Mouse (Mus musculus) adrenal gland, postnatal 4 days (tissue): ENCODE results near the gene Mff. TPM values are rescaled to one million over a fixed set of nuclear protein-coding genes. Genes with fewer than 3 reads are reported as not detected.
A peak's percentile ranks its signal among the peaks of the same experiment; 100 is the strongest.

ENCODE experiments used
- DNase-seq, 2 experiments: peaks; one replicate each; pipeline ENCODE4 v3.0.0; 2021 to 2022; ENCODE audit warnings: low spot score in 2 of 2, mixed read lengths in 2 of 2
- total RNA-seq, 2 experiments: library from RNA; stranded (reverse); gene quantifications; 2 replicates each; pipeline ENCODE4 v1.2.3; 2021

The Mff gene
- total RNA-seq, 2 experiments from 2014 or later: 162 to 165 TPM

- DNase-seq: no peak
Measured at GRCm38 (mm10) chr1:82768269-82768668, 43.6 kb downstream of the Mff start, which contains the start of gene Tm4sf20. Gene Tm4sf20, minus strand, starts transcription at chr1:82768461.

- no peak for DNase-seq
Measured at GRCm38 (mm10) chr1:82771022-82771586, 46.4 kb downstream of the Mff start, which contains the start of gene Gm47791. Gene Gm47791, minus strand, starts transcription at chr1:82771243.

GRCm38 (mm10) chr1:82772428-82772827, 47.7 kb downstream of the Mff start:
- no peak for DNase-seq

GRCm38 (mm10) chr1:82773208-82773607, 48.5 kb downstream of the Mff start:
- no peak for DNase-seq

- DNase-seq: no peak
Measured at GRCm38 (mm10) chr1:82775293-82775692, 50.6 kb downstream of the Mff start.

- no peak for DNase-seq
Measured at GRCm38 (mm10) chr1:82779388-82779966, 54.8 kb downstream of the Mff start.

- no peak for DNase-seq
Measured at GRCm38 (mm10) chr1:82783559-82783958, 58.9 kb downstream of the Mff start.

- DNase-seq: no peak
Measured at GRCm38 (mm10) chr1:82785546-82785945, 60.9 kb downstream of the Mff start.

GRCm38 (mm10) chr1:82787414-82787813, 62.7 kb downstream of the Mff start:
- DNase-seq: peak in 1 of 2 experiments; percentile 19

GRCm38 (mm10) chr1:82788070-82788469, 63.4 kb downstream of the Mff start:
- no peak for DNase-seq

GRCm38 (mm10) chr1:82791105-82791504, 66.4 kb downstream of the Mff start:
- DNase-seq: no peak

- no peak for DNase-seq
Measured at GRCm38 (mm10) chr1:82792238-82792637, 67.5 kb downstream of the Mff start.

- DNase-seq: no peak
Measured at GRCm38 (mm10) chr1:82793110-82793509, 68.4 kb downstream of the Mff start.

GRCm38 (mm10) chr1:82793986-82794385, 69.3 kb downstream of the Mff start:
- DNase-seq: no peak

- DNase-seq: no peak
Measured at GRCm38 (mm10) chr1:82795211-82795610, 70.5 kb downstream of the Mff start.

GRCm38 (mm10) chr1:82795702-82796443, 71.2 kb downstream of the Mff start:
- DNase-seq: no peak

- no peak for DNase-seq
Measured at GRCm38 (mm10) chr1:82797088-82797487, 72.4 kb downstream of the Mff start.

- DNase-seq: peak in 1 of 2 experiments; percentile 16
Measured at GRCm38 (mm10) chr1:82798304-82798703, 73.6 kb downstream of the Mff start.

GRCm38 (mm10) chr1:82798922-82799321, 74.2 kb downstream of the Mff start:
- DNase-seq: no peak

GRCm38 (mm10) chr1:82801105-82801783, 76.6 kb downstream of the Mff start:
- DNase-seq: no peak
